Mouse (Mus musculus): ENCODE data around the gene Stat5a.

GRCm38 (mm10) chr11:100810516-100810915 lies 48.6 kb upstream of the Stat5a start:
- no peak for TF ChIP-seq CTCF (IDR thresholded peaks at IDR 0.05; ENCODE audit: borderline replicate concordance, extremely low read depth, insufficient read depth, insufficient read length)
- no peak for TF ChIP-seq POLR2A (IDR thresholded peaks at IDR 0.05; ENCODE audit: borderline replicate concordance, extremely low read depth, insufficient read depth, insufficient read length, poor library complexity, severe bottlenecking)

Measured in brain, embryonic 14.5 days (tissue).